Mouse (Mus musculus): ENCODE measurements around the gene Gm15127. TPM values are rescaled to one million over a fixed set of nuclear protein-coding genes. Genes with fewer than 3 reads are reported as not detected.
"Not testable (repeated sequence)": the region's sequence is repeated elsewhere in the genome, so short reads cannot be mapped to it uniquely, and the experiment has no call there.

The Gm15127 gene
- not detected for total RNA-seq (2021)
- long read RNA-seq, experiment 1, result 0 reads
- long read RNA-seq, experiment 2, result 0 reads

DNA sequence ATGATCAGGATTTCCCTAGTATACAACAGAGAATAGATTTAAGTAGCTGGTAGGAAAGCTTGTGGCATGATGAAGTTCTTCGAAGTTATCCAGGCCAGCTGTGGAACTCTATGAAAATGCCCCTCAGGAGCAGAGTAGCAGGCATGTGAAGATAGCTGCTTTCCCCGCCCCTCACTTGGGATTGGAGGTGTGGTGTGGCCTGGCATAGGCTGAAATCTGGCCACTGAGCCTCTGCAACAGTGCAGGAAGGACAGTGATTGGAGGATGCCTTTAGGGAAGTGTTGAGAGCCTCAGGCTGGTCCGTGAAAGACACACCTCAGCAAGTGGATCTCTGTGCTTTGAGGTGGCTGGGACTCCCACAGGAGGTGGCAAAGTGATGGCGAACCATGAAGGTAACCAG is at the start of gene Gm15127:
Gene Gm15127 (plus strand): TSS at position 301 of the 400 bp plus-strand sequence.
- DNase-seq; intact Hi-C loops (cut with DNase I): not testable (repeated sequence)

DNA sequence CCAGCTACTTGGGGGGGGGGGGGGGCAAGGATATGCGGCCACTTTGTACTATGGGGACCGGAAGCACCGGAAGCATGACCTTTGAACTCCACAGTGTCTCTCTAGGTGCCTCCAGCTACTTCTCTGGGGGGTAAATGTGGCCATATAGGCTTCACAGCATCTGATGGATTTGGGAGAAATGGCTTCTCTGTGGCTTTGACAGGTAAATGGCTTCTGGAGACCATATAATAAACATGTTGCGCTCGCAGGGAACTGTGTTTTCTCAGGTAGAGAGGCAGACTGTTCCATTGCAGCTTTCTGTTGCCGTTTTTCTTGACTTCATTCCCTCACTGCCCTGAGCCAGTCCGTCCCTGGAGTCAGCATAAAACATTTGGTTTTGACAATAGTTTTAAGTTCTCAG is 48.3 kb upstream of the Gm15127 start, which contains the start of gene Gm8334:
Gene Gm8334 (minus strand): TSS at position 101 of the 400 bp plus-strand sequence.
- intact Hi-C loops (cut with DNase I); DNase-seq: not testable (repeated sequence)

DNA sequence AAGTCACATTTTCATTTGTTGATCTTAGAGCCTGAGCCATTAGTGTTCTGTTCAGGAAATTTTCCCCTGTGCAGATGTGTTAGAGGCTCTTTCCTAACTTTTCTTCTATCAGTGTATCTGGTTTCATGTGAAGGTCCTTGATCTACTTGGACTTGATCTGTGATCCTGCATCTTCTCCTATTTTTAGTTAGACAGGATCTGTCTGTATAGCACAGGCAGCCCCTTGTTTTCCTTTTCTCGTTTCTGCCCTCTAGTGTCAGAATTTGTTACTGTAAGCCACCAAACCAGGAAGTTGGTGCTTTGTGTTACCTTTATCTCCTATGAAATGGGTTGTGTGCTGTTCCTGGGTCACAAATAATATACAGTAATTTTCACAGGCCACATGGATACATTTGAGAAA is 12.9 kb downstream of the Gm15127 start:
- DNase-seq; intact Hi-C loops (cut with DNase I): not testable (repeated sequence)

Other genes with a start within 250 kb of the Gm15127 start
- not detected for gene Gm15114, start 174.6 kb upstream of the Gm15127 start, total RNA-seq (2021)
- not detected for gene Gm8334, start 48.4 kb upstream of the Gm15127 start, total RNA-seq (2021)
- gene Luzp4, start 194.0 kb downstream of the Gm15127 start, total RNA-seq (2021), result not detected

Data from heart, postnatal 14 days (tissue).